Mouse (Mus musculus): ENCODE results near the gene Tmem151b. TPM values are rescaled to one million over a fixed set of nuclear protein-coding genes. Genes with fewer than 3 reads are reported as not detected.

Gene Tmem151b
- polyA plus RNA-seq, 1 experiment from 2014 or later: 4.7 TPM

GRCm38 (mm10) chr17:45582188-45582587 lies 32.7 kb upstream of the Tmem151b start:
- Histone ChIP-seq H3K9me3 (no peaks in the 10 kb centered on the region), H3K36me3 (peaks cover 17% of the 10 kb centered on the region), H3K9ac (no peak overlapping the region), H3K4me1 (peaks cover 48% of the 10 kb centered on the region), H3K27ac (no peak overlapping the region), H3K4me3 (no peak overlapping the region), H3K4me2 (no peak overlapping the region), H3K27me3 (no peaks in the 10 kb centered on the region)
- ATAC-seq (ENCODE audit: insufficient number of reproducible peaks, low FRiP score, low TSS enrichment, low read depth): no peak
- 87% methylated on average over 6 of the region's 6 CpGs for WGBS

- Histone ChIP-seq H3K27ac (peak overlapping the region; percentile 69), H3K9ac (no peak overlapping the region), H3K4me1 (peaks cover 48% of the 10 kb centered on the region), H3K4me2 (no peak overlapping the region), H3K27me3 (no peaks in the 10 kb centered on the region), H3K36me3 (peaks cover 10% of the 10 kb centered on the region), H3K9me3 (no peaks in the 10 kb centered on the region), H3K4me3 (no peak overlapping the region)
- 6% methylated on average over 2 of the region's 2 CpGs for WGBS
- no peak for ATAC-seq (ENCODE audit: insufficient number of reproducible peaks, low FRiP score, low TSS enrichment, low read depth)
Measured at GRCm38 (mm10) chr17:45581567-45581983, 32.1 kb upstream of the Tmem151b start.

- Histone ChIP-seq H3K27ac (peak overlapping the region; percentile 69; the same call in 1 of the 2 replicates), H3K9ac (no peak overlapping the region), H3K27me3 (no peaks in the 10 kb centered on the region), H3K36me3 (peaks cover 5% of the 10 kb centered on the region; the same call in 1 of the 2 replicates), H3K4me3 (no peak overlapping the region), H3K4me2 (no peak overlapping the region), H3K9me3 (no peaks in the 10 kb centered on the region), H3K4me1 (peaks cover 44% of the 10 kb centered on the region)
- 40% methylated on average over 12 of the region's 12 CpGs for WGBS
- ATAC-seq (ENCODE audit: insufficient number of reproducible peaks, low FRiP score, low TSS enrichment, low read depth): no peak
Measured at GRCm38 (mm10) chr17:45580958-45581477, 31.5 kb upstream of the Tmem151b start.

GRCm38 (mm10) chr17:45579554-45579953 lies 30.1 kb upstream of the Tmem151b start:
- Histone ChIP-seq H3K27me3 (no peaks in the 10 kb centered on the region), H3K4me1 (peaks cover 38% of the 10 kb centered on the region), H3K27ac (no peak overlapping the region), H3K9me3 (no peaks in the 10 kb centered on the region), H3K4me2 (no peak overlapping the region), H3K36me3 (no peaks in the 10 kb centered on the region), H3K4me3 (no peak overlapping the region), H3K9ac (no peak overlapping the region)
- 67% methylated on average over 4 of the region's 4 CpGs for WGBS
- no peak for ATAC-seq (ENCODE audit: insufficient number of reproducible peaks, low FRiP score, low TSS enrichment, low read depth)

GRCm38 (mm10) chr17:45578843-45579242 lies 29.4 kb upstream of the Tmem151b start:
- Histone ChIP-seq H3K4me1 (peaks cover 35% of the 10 kb centered on the region), H3K4me2 (no peak overlapping the region), H3K27ac (no peak overlapping the region), H3K4me3 (no peak overlapping the region), H3K9me3 (no peaks in the 10 kb centered on the region), H3K27me3 (no peaks in the 10 kb centered on the region), H3K36me3 (no peaks in the 10 kb centered on the region), H3K9ac (no peak overlapping the region)
- ATAC-seq (ENCODE audit: insufficient number of reproducible peaks, low FRiP score, low TSS enrichment, low read depth): no peak
- WGBS: 77% methylated on average over 7 of the region's 7 CpGs

GRCm38 (mm10) chr17:45578242-45578641 lies 28.8 kb upstream of the Tmem151b start:
- no peaks in the 10 kb centered on the region for H3K27me3 ChIP-seq
- ATAC-seq (ENCODE audit: insufficient number of reproducible peaks, low FRiP score, low TSS enrichment, low read depth): no peak
- H3K36me3 ChIP-seq: no peaks in the 10 kb centered on the region
- WGBS: 50% methylated on average over 5 of the region's 5 CpGs
- H3K4me2 ChIP-seq: no peak overlapping the region
- peak overlapping the region; percentile 63 for H3K27ac ChIP-seq
- H3K4me1 ChIP-seq: peaks cover 30% of the 10 kb centered on the region
- no peak overlapping the region for H3K4me3 ChIP-seq
- H3K9ac ChIP-seq: no peak overlapping the region
- no peaks in the 10 kb centered on the region for H3K9me3 ChIP-seq

- Histone ChIP-seq H3K4me2 (no peak overlapping the region), H3K27me3 (no peaks in the 10 kb centered on the region), H3K4me3 (no peak overlapping the region), H3K9me3 (no peaks in the 10 kb centered on the region), H3K36me3 (peaks cover 14% of the 10 kb centered on the region), H3K27ac (peak overlapping the region; percentile 99; the same call in 1 of the 2 replicates), H3K9ac (no peak overlapping the region), H3K4me1 (peaks cover 34% of the 10 kb centered on the region)
- no peak for ATAC-seq (ENCODE audit: insufficient number of reproducible peaks, low FRiP score, low TSS enrichment, low read depth)
- 88% methylated on average over 8 of the region's 8 CpGs for WGBS
Measured at GRCm38 (mm10) chr17:45575123-45575897, 25.8 kb upstream of the Tmem151b start.

GRCm38 (mm10) chr17:45574129-45574761 lies 24.8 kb upstream of the Tmem151b start:
- H3K4me1 ChIP-seq: peaks cover 29% of the 10 kb centered on the region
- ATAC-seq (ENCODE audit: insufficient number of reproducible peaks, low FRiP score, low TSS enrichment, low read depth): peak; percentile 58
- peak overlapping the region; percentile 99 for H3K4me3 ChIP-seq
- H3K4me2 ChIP-seq: peak overlapping the region; percentile 80
- peak overlapping the region; percentile 99 for H3K27ac ChIP-seq
- H3K27me3 ChIP-seq: no peaks in the 10 kb centered on the region
- 4% methylated on average over 17 of the region's 17 CpGs for WGBS
- no peaks in the 10 kb centered on the region for H3K9me3 ChIP-seq
- peak overlapping the region; percentile 77 for H3K9ac ChIP-seq
- H3K36me3 ChIP-seq: peaks cover 25% of the 10 kb centered on the region

GRCm38 (mm10) chr17:45573780-45574123 lies 24.3 kb upstream of the Tmem151b start:
- Histone ChIP-seq H3K27ac (peak overlapping the region; percentile 99), H3K4me3 (peak overlapping the region; percentile 99), H3K9me3 (no peaks in the 10 kb centered on the region), H3K36me3 (peaks cover 29% of the 10 kb centered on the region), H3K27me3 (no peaks in the 10 kb centered on the region), H3K4me2 (peak overlapping the region; percentile 80), H3K4me1 (peaks cover 29% of the 10 kb centered on the region), H3K9ac (peak overlapping the region; percentile 77)
- WGBS: 0% methylated on average over 18 of the region's 18 CpGs
- peak; percentile 77 for ATAC-seq (ENCODE audit: insufficient number of reproducible peaks, low FRiP score, low TSS enrichment, low read depth)

- H3K4me2 ChIP-seq: peak within 1 kb of the TSS; percentile 80
- peak; percentile 79 for ATAC-seq (ENCODE audit: insufficient number of reproducible peaks, low FRiP score, low TSS enrichment, low read depth)
- H3K9ac ChIP-seq: peak within 1 kb of the TSS; percentile 99
- under 1% methylated on average over 41 of the region's 41 CpGs for WGBS
- H3K9me3 ChIP-seq: no peaks in the 10 kb centered on the region
- no peaks in the 10 kb centered on the region for H3K27me3 ChIP-seq
- H3K4me3 ChIP-seq: peak within 1 kb of the TSS; percentile 99
- H3K36me3 ChIP-seq: peaks cover 35% of the 10 kb centered on the region
- peaks cover 29% of the 10 kb centered on the region for H3K4me1 ChIP-seq
- H3K27ac ChIP-seq: peak within 1 kb of the TSS; percentile 99
Measured at GRCm38 (mm10) chr17:45573087-45573779, 23.8 kb upstream of the Tmem151b start, which contains the start of gene Hsp90ab1. TSS of gene Hsp90ab1 (minus strand) at chr17:45573271.

GRCm38 (mm10) chr17:45572103-45573086 lies 22.9 kb upstream of the Tmem151b start:
- Histone ChIP-seq H3K9me3 (no peaks in the 10 kb centered on the region), H3K4me1 (peaks cover 34% of the 10 kb centered on the region), H3K27me3 (no peaks in the 10 kb centered on the region), H3K4me3 (peak overlapping the region; percentile 99), H3K36me3 (peaks cover 43% of the 10 kb centered on the region), H3K4me2 (peak overlapping the region; percentile 80), H3K9ac (peak overlapping the region; percentile 99), H3K27ac (peak overlapping the region; percentile 99)
- peak; percentile 57 for ATAC-seq (ENCODE audit: insufficient number of reproducible peaks, low FRiP score, low TSS enrichment, low read depth)
- WGBS: under 1% methylated on average over 57 of the region's 57 CpGs

Data from limb, embryonic 15.5 days (tissue).